Mouse (Mus musculus) kidney, postnatal 0 days (tissue): ENCODE measurements around the gene Tmem33. TPM values are rescaled to one million over a fixed set of nuclear protein-coding genes. Genes with fewer than 3 reads are reported as not detected.
A peak's percentile ranks its signal among the peaks of the same experiment; 100 is the strongest.

Experiments used
- ATAC-seq: fragments of 200-750 bp; cut with Nextera tagmentation; replicated peaks from 2 replicates; pipeline ENCODE4 v1.8.0; 2017; ENCODE audit warnings: low read depth, moderate number of reproducible peaks, moderate TSS enrichment, moderate library complexity; ENCODE audit not compliant: low FRiP score
- DNase-seq: peaks from one replicate; pipeline ENCODE4 v3.0.0-alpha.2; 2016; ENCODE audit warnings: low spot score
- H3K27ac ChIP-seq: fragments of 300-500 bp; sonication (generic); 2 replicates; pipeline ENCODE4 v1.5.1; 2014; ENCODE audit warnings: mild to moderate bottlenecking
- H3K27me3 ChIP-seq: fragments of 300-500 bp; sonication (generic); 2 replicates; pipeline ENCODE4 v1.6.1; 2014; ENCODE audit warnings: low read length, mixed read lengths; ENCODE audit not compliant: insufficient read depth
- H3K36me3 ChIP-seq: fragments of 300-500 bp; sonication (generic); 2 replicates; pipeline ENCODE4 v1.6.1; 2014; ENCODE audit warnings: low read length, mixed read lengths; ENCODE audit not compliant: insufficient read depth
- H3K4me1 ChIP-seq: fragments of 300-500 bp; sonication (generic); replicated peaks from 2 replicates; pipeline ENCODE4 v1.6.1; 2014; ENCODE audit warnings: antibody characterized with exemption, low read length, mixed read lengths; ENCODE audit not compliant: insufficient read depth
- H3K4me2 ChIP-seq: fragments of 300-500 bp; sonication (generic); 2 replicates; pipeline ENCODE4 v1.6.1; 2014; ENCODE audit warnings: mild to moderate bottlenecking, low read length, moderate library complexity, mixed read lengths
- H3K4me3 ChIP-seq: fragments of 300-500 bp; sonication (generic); replicated peaks from 2 replicates; pipeline ENCODE4 v1.5.1; 2014; ENCODE audit warnings: low read depth, low read length
- H3K9ac ChIP-seq: fragments of 300-500 bp; sonication (generic); 2 replicates; pipeline ENCODE4 v1.6.1; 2014; ENCODE audit warnings: low read depth, low read length
- H3K9me3 ChIP-seq: fragments of 300-500 bp; sonication (generic); replicated peaks from 2 replicates; pipeline ENCODE4 v1.6.1; 2016; ENCODE audit warnings: low read length, inconsistent platforms, mixed read lengths
- CTCF ChIP-seq: IDR thresholded peaks from 2 replicates; pipeline ENCODE4 v1.5.1; 2016; ENCODE audit warnings: antibody characterized with exemption, low read depth, mild to moderate bottlenecking, moderate library complexity
- WGBS: fragments of 180-500 bp; shearing (Covaris S2); extraction: QIAGEN DNeasy Blood & Tissue Kit; methylation state at CpG from one replicate; pipeline ENCODE4 v1.1.7; 2014; 5-methylcytosine and 5-hydroxymethylcytosine counted together
- polyA plus RNA-seq: library from polyadenylated mRNA; unstranded; fragments of >200 nt; fragmentation: Nextera tagmentation; extraction: Ambion mirVana; gene quantifications from 2 replicates; pipeline ENCODE4 v1.2.1, GENCODE M21; 2015

Gene Tmem33
- polyA plus RNA-seq, 1 experiment from 2014 or later = 121 TPM

GRCm38 (mm10) chr5:67297026-67297813 is 36.9 kb downstream of the Tmem33 start:
- 82% methylated on average over 5 of the region's 5 CpGs for WGBS
- 0 out of 2 replicates have a peak, but pooled peaks cover 4% of the 10 kb centered on the region for H3K4me1 ChIP-seq
- H3K36me3 ChIP-seq = no peaks in the 10 kb centered on the region
- H3K27ac ChIP-seq = no peak overlapping the region
- no peak overlapping the region for H3K9ac ChIP-seq
- no peak overlapping the region for H3K4me3 ChIP-seq
- DNase-seq = no peak
- no peak for TF ChIP-seq CTCF
- H3K27me3 ChIP-seq = no peaks in the 10 kb centered on the region
- ATAC-seq = no peak
- no peaks in the 10 kb centered on the region for H3K9me3 ChIP-seq
- no peak overlapping the region for H3K4me2 ChIP-seq

GRCm38 (mm10) chr5:67299847-67300412 is 39.6 kb downstream of the Tmem33 start:
- no peak for ATAC-seq
- H3K27ac ChIP-seq = peak overlapping the region; percentile 73; the same call in 1 of the 2 replicates
- no peak overlapping the region for H3K4me3 ChIP-seq
- TF ChIP-seq CTCF = no peak
- WGBS = 83% methylated on average over 6 of the region's 6 CpGs
- H3K27me3 ChIP-seq = no peaks in the 10 kb centered on the region
- H3K36me3 ChIP-seq = no peaks in the 10 kb centered on the region
- H3K4me2 ChIP-seq = no peak overlapping the region
- H3K9me3 ChIP-seq = no peaks in the 10 kb centered on the region
- no peak overlapping the region for H3K9ac ChIP-seq
- no peak for DNase-seq
- 0 out of 2 replicates have a peak, but pooled peaks cover 4% of the 10 kb centered on the region for H3K4me1 ChIP-seq

DNA sequence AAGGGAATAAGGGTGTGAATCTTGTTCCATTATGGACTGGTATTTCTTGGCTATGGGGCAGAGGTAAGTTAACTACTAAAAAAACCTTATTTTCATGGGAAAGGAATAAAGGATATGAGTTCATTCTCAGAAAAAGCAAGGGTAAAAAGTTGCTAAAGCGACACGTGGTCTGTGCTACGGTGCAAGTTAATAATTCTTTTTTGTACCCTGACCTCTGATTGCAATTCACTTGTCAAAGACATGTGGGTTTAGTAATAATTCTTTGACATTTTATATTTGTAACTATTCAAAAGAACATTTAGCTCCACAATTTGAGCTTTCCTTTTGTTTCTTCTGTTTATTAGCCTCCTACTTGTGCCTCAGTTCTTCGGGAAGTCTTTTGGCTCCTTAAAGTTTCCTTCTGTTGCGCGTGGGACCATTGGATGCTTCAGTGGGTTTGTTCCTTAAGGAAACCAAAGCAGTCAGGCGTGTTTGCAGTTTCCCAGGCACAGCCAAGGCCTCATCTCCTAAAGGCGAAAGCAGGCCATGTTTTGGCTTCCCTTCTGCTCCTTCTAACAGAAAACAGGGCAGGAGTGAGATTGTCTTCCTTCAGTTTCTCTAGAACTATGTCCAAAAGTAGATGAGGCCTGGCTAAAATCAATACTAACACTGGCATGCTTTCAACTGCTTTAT is 40.7 kb downstream of the Tmem33 start:
- Histone ChIP-seq H3K9ac (no peak overlapping the region), H3K4me3 (no peak overlapping the region), H3K27ac (peak overlapping the region; percentile 73), H3K36me3 (no peaks in the 10 kb centered on the region), H3K9me3 (no peaks in the 10 kb centered on the region), H3K4me1 (0 out of 2 replicates have a peak, but pooled peaks cover 4% of the 10 kb centered on the region), H3K27me3 (no peaks in the 10 kb centered on the region), H3K4me2 (no peak overlapping the region)
- no peak for TF ChIP-seq CTCF
- peak; percentile 50; the same call in 1 of the 2 replicates for ATAC-seq
- WGBS = 50% methylated on average over 8 of the region's 8 CpGs
- DNase-seq = peak; percentile 21

- H3K4me1 ChIP-seq = 0 out of 2 replicates have a peak, but pooled peaks cover 4% of the 10 kb centered on the region
- H3K9ac ChIP-seq = no peak overlapping the region
- no peaks in the 10 kb centered on the region for H3K36me3 ChIP-seq
- peak overlapping the region; percentile 22 for H3K27ac ChIP-seq
- ATAC-seq (no peak), DNase-seq (peak; percentile 44)
- no peaks in the 10 kb centered on the region for H3K27me3 ChIP-seq
- H3K4me2 ChIP-seq = no peak overlapping the region
- WGBS = 58% methylated on average over 8 of the region's 8 CpGs
- no peak for TF ChIP-seq CTCF
- H3K4me3 ChIP-seq = no peak overlapping the region
- no peaks in the 10 kb centered on the region for H3K9me3 ChIP-seq
These were observed 41.5 kb downstream of the Tmem33 start for GRCm38 (mm10) chr5:67301722-67302331.

GRCm38 (mm10) chr5:67303816-67304215 is 43.5 kb downstream of the Tmem33 start:
- ATAC-seq (no peak), DNase-seq (no peak)
- Histone ChIP-seq H3K4me1 (peaks cover 10% of the 10 kb centered on the region), H3K4me3 (no peak overlapping the region), H3K4me2 (no peak overlapping the region), H3K9me3 (no peaks in the 10 kb centered on the region), H3K27ac (no peak overlapping the region), H3K36me3 (no peaks in the 10 kb centered on the region), H3K27me3 (no peaks in the 10 kb centered on the region), H3K9ac (no peak overlapping the region)
- TF ChIP-seq CTCF = no peak
- 89% methylated on average over 1 of the region's 1 CpGs for WGBS
